Mouse (Mus musculus): ENCODE results near the gene Gna15.

Gene Gna15

GRCm38 (mm10) chr10:81498316-81499249, 25.4 kb downstream of the Gna15 start:
- in situ Hi-C loops (cut with MboI; ENCODE audit: unreplicated experiment in 2 of 2): loop anchor here (5.0 to 25.0 kb wide), 4 partner anchors 49 to 676 kb away; partner anchors contain the start of genes BC025920 (in 1 of the 2) and Gna11 (in 1 of the 2)

- in situ Hi-C loops (cut with MboI; ENCODE audit: unreplicated experiment in 2 of 2): loop anchor here (5.0 to 25.0 kb wide), 4 partner anchors 50 to 677 kb away; partner anchors contain the start of genes BC025920 (in 1 of the 2) and Gna11 (in 1 of the 2)
Observed at GRCm38 (mm10) chr10:81497401-81498270, 26.4 kb downstream of the Gna15 start.

- in situ Hi-C loops (cut with MboI; ENCODE audit: unreplicated experiment in 2 of 2): loop anchor here (5.0 to 25.0 kb wide), 4 partner anchors 50 to 678 kb away; partner anchors contain the start of genes BC025920 (in 1 of the 2) and Gna11 (in 1 of the 2)
Observed at GRCm38 (mm10) chr10:81496969-81497368, 27.1 kb downstream of the Gna15 start.

- in situ Hi-C loops (cut with MboI; ENCODE audit: unreplicated experiment in 2 of 2): loop anchor here (5.0 to 25.0 kb wide), 4 partner anchors 51 to 678 kb away; partner anchors contain the start of genes BC025920 (in 1 of the 2) and Gna11 (in 1 of the 2)
Observed at GRCm38 (mm10) chr10:81496264-81496901, 27.6 kb downstream of the Gna15 start, which contains the start of gene Ncln. Gene Ncln (minus strand): TSS chr10:81496392.

- in situ Hi-C loops (cut with MboI; ENCODE audit: unreplicated experiment in 2 of 2): loop anchor here (5.0 to 25.0 kb wide), 4 partner anchors 52 to 679 kb away; partner anchors contain the start of genes BC025920 (in 1 of the 2) and Gna11 (in 1 of the 2)
Observed at GRCm38 (mm10) chr10:81495616-81496263, 28.3 kb downstream of the Gna15 start.

- in situ Hi-C loops (cut with MboI; ENCODE audit: unreplicated experiment in 2 of 2): loop anchor here (5.0 to 25.0 kb wide), 4 partner anchors 52 to 680 kb away; partner anchors contain the start of genes BC025920 (in 1 of the 2) and Gna11 (in 1 of the 2)
Observed at GRCm38 (mm10) chr10:81495151-81495550, 28.9 kb downstream of the Gna15 start.

GRCm38 (mm10) chr10:81494260-81495041, 29.6 kb downstream of the Gna15 start:
- in situ Hi-C loops (cut with MboI; ENCODE audit: unreplicated experiment in 2 of 2): loop anchor here (5.0 to 25.0 kb wide), 4 partner anchors 53 to 680 kb away; partner anchors contain the start of genes BC025920 (in 1 of the 2) and Gna11 (in 1 of the 2)

GRCm38 (mm10) chr10:81493601-81494220, 30.3 kb downstream of the Gna15 start:
- in situ Hi-C loops (cut with MboI; ENCODE audit: unreplicated experiment in 2 of 2): loop anchor here (10.0 to 25.0 kb wide), 2 partner anchors 669 to 681 kb away; no protein-coding TSS in a partner anchor

GRCm38 (mm10) chr10:81492606-81493240, 31.3 kb downstream of the Gna15 start:
- in situ Hi-C loops (cut with MboI; ENCODE audit: unreplicated experiment in 2 of 2): loop anchor here (10.0 to 25.0 kb wide), 2 partner anchors 670 to 682 kb away; no protein-coding TSS in a partner anchor

- in situ Hi-C loops (cut with MboI; ENCODE audit: unreplicated experiment in 2 of 2): loop anchor here (10.0 to 25.0 kb wide), 2 partner anchors 671 to 684 kb away; no protein-coding TSS in a partner anchor
Observed at GRCm38 (mm10) chr10:81491018-81491417, 33.0 kb downstream of the Gna15 start.

- in situ Hi-C loops (cut with MboI; ENCODE audit: unreplicated experiment in 2 of 2): loop anchor here (10.0 to 25.0 kb wide), 2 partner anchors 672 to 685 kb away; no protein-coding TSS in a partner anchor
Observed at GRCm38 (mm10) chr10:81489941-81490340, 34.1 kb downstream of the Gna15 start.

- in situ Hi-C loops (cut with MboI; ENCODE audit: unreplicated experiment in 2 of 2): loop anchor here in 1 of 2 experiments (25.0 kb wide), 1 partner anchor 674 kb away; no protein-coding TSS in a partner anchor
Observed at GRCm38 (mm10) chr10:81488081-81488480, 35.9 kb downstream of the Gna15 start.

GRCm38 (mm10) chr10:81486496-81486895, 37.5 kb downstream of the Gna15 start:
- in situ Hi-C loops (cut with MboI; ENCODE audit: unreplicated experiment in 2 of 2): loop anchor here in 1 of 2 experiments (25.0 kb wide), 1 partner anchor 676 kb away; no protein-coding TSS in a partner anchor

GRCm38 (mm10) chr10:81485479-81486018, 38.5 kb downstream of the Gna15 start:
- in situ Hi-C loops (cut with MboI; ENCODE audit: unreplicated experiment in 2 of 2): loop anchor here in 1 of 2 experiments (25.0 kb wide), 1 partner anchor 677 kb away; no protein-coding TSS in a partner anchor

GRCm38 (mm10) chr10:81485060-81485449, 39.0 kb downstream of the Gna15 start:
- in situ Hi-C loops (cut with MboI; ENCODE audit: unreplicated experiment in 2 of 2): loop anchor here in 1 of 2 experiments (25.0 kb wide), 1 partner anchor 677 kb away; no protein-coding TSS in a partner anchor

GRCm38 (mm10) chr10:81484441-81485059, 39.5 kb downstream of the Gna15 start:
- in situ Hi-C loops (cut with MboI; ENCODE audit: unreplicated experiment in 2 of 2): loop anchor here in 1 of 2 experiments (5.0 to 25.0 kb wide), 2 partner anchors 43 to 678 kb away; no protein-coding TSS in a partner anchor

All from v-Abl transformed pro-B cells (cell line).